Mouse (Mus musculus) mesoderm, embryonic 11.5 days (tissue): ENCODE data around the gene Apoc2.
A peak's percentile ranks its signal among the peaks of the same experiment; 100 is the strongest.

ENCODE experiments used
- DNase-seq: peaks from one replicate; pipeline ENCODE4 v3.0.0-alpha.2; 2012; ENCODE audit warnings: low read depth, low spot score

Gene Apoc2

DNA sequence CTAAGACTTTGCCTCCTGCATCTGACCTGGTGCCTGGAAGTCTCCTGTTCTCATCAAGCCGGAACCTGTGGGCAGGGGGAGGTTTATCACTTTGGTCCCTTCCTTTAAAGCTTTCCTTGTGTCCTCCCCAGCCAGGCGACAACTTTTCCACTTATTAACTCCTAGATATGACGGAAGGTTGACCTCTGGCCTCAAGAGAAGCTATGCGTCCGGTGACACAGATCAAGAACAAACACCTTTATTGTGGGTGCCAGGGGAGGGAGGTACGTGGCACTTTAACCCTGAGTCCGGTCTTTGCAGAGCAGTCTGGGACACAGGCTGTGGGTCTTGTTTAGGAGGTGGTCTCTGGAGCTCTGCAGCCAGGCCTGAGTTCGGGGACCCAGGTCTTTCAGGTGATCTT lies at the start of gene Apoc2:
Gene Apoc2 (minus strand): TSS at position 70 of the 400 bp plus-strand sequence.
- DNase-seq = no peak

GRCm38 (mm10) chr7:19726541-19726940 lies 48.8 kb upstream of the Apoc2 start:
- DNase-seq = no peak

- no peak for DNase-seq
Measured at GRCm38 (mm10) chr7:19724167-19724566, 46.4 kb upstream of the Apoc2 start.

DNA sequence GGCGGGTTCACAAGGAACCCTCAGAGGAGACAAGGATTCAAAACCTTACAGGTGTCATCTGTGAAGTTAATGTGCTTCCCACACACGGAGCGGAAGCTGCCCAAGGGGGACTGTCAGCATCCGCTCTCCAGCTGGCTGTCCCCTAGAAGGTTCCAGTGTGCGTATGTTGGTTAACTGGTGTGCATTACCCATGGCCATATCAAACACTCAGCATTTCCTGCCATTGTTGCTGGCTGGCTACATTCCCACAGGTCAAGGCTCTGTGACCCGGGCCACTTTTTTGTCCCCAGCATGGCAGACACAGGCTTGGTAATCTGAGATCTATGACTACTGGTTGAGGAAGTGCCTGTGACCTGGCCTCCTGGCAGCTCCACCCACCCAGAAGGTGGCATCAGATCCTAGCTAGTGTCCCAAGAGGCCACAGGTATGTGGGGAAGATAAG lies 45.0 kb upstream of the Apoc2 start:
- DNase-seq = no peak

DNA sequence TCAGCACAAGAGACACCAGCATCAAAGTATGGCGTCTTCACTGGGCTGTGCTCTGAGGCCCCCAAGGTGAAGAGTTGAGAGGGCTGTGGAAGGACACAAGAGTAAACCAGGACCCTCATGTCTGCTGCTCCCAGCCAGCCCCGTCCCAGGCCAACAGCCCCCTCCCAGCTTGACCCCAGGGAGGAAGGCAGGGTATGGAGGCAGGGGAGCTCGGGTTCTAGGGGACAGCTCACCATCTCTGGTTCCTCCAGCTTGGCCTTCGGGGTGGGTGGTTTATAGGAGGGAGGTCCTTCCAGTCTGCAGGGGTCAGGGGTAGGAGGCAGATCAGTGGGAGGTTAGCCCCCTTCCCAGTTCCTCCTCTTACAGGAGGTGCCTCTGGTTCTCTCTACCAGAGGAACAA lies 41.5 kb upstream of the Apoc2 start:
- no peak for DNase-seq

DNA sequence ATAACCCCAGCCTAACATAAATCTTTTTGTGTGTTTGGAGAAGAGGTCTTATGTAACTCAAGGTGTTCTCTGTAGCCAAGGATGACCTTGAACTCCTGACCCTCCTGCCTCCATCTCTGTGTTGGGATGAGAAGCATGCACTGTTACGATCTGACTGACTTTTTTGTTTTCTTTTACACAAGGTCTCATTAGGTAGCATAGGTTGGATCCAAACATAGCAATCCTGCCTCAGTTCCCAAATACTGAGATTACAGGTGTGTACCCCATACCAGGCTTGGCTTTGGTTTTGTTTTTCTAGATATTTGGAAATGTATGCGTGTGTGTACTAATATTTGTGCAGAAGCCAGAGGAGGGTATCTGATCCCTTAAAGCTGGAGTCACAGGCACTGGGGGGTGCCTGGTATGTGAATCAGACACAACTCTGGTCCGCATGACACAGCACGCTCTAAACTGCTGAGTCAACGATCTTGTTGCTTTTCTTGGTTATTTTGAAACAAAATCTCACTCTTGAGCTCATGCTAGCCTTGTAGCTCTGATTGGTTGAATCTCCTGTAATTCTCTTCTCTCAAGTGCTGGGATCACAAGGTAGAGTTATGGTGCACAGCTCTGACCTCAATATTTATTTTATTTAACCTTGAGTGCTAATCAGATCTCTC lies 40.7 kb upstream of the Apoc2 start:
- no peak for DNase-seq

- no peak for DNase-seq
Measured at GRCm38 (mm10) chr7:19717346-19717745, 39.6 kb upstream of the Apoc2 start.

DNA sequence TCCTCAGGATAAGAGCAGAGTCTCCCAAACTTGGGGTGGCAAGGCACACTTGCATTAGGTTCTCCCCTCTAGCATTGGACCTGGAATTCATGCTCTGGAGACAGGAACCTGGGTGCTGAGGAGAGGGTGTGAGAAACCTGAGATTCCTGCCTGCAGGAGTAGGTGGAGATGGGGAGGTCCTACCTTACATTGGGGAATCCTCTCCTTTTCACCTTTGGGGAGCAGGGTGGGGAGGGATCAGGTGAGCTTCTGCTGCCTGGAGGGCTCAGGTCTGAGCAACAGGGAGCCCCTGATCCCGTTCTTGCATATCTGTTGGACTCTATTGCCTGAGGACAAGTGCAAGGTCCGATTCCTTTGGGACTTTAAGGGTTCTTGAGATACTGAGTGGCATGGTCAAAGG lies 39.1 kb upstream of the Apoc2 start:
- no peak for DNase-seq

DNA sequence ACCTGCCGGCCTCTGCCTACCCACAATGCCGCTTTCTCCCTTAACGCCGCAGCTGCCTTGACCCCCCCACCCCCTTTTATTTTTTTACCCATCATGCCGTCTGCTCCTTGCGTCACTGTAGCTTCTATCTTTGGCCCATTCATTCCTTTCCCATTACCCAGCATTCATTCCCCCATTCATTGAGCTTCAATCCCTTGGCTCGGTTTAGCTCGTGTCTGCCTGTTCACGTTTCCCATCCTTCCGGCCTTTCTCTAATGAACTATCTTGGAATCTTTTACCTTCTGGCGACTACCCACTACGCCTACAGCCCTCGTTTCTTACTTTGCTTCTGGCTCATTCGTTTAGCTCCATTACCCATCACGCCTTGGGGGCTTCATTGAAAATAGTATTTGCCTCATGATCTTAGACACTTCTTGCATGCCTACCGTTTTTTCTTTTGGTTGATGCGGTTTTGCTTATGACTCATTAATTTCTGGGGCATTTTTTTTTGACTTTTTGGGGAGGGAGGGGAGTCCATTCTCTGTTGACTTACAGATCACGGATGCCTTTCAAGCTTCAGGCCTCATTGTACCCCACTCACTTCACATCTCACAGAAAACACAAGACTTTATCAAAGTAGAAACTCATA lies 38.4 kb upstream of the Apoc2 start:
- no peak for DNase-seq

DNA sequence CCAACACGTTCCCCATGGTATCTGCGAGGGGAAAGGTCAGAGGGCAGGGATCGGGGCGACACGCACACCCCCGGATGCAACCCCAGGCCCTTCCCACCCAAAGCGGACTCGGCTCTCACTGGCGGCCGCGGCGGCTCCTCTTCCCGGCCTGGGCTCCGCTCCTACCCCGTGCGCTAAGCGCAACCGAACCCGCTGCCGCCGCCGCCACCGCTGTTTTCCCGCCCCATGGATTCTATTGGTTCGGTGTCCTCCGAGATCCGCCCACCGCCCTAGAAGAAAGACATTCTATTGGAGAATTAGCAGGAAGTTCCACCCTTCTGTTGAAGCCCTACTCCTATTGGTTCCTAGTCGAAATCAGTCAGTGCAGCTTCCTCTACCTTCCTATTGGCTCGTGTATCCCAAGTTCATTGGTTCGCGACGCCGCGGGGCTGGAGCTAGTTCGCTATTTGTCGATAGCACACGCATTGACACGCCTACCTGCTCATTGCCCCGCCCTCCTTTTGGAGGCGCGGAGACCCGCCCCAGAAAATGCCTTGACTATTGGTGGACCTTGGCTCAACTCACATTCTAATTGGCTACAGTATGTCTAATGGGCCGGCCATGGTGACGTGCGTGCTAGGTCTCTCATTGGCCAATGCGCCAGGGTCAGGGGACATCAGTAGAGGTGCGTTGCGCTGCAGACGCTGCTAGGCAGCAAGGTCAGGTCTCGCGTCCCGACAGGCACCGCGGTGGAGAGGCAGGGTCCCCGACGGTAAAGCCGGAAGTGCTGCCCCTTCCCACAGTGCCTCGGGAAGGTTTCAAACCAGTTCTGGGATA lies 37.7 kb upstream of the Apoc2 start, which contains the start of gene Tomm40:
Gene Tomm40 (minus strand): TSS at position 200 of the 816 bp plus-strand sequence.
- DNase-seq = peak; percentile 100

- peak; percentile 28 for DNase-seq
Measured at GRCm38 (mm10) chr7:19714836-19715235, 37.1 kb upstream of the Apoc2 start.

DNA sequence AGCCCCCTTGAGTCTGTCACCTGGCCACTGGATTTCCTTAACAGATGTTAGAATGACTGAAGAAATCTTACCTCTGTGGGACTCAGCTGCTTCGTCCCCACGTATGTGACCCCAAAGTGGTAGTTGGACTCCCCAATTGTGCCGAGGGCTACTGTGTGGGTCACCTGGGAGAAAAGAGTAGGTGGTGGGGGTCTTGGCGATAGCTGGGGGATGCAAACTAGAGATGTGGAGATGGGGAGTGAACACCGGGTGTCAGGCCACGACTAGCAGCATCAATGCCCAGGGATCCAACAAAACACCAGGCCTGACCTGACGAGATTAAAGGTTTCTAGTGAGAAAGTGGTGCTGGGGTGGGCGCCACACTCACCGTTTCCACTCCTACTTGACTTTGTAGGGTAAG lies 35.9 kb upstream of the Apoc2 start:
- no peak for DNase-seq

DNA sequence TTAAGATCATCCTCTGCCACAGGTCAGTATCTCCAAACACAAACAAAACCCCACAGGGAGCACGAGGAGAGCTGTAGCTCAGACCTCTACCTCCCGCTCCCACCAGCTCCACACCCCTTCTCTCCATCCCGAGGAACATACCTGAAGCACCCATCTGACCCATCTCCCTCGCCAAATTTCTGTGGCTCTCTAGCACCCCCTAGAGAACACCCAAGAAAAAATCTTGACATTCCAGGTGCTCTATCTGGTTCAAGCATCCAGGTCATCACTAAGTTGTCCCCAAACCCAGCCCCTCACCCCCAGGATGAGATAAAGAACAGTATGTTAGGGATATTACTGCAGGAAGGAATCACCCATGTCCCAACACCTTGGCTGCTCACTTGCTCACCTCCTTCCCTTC lies 35.5 kb upstream of the Apoc2 start:
- peak; percentile 22 for DNase-seq

DNA sequence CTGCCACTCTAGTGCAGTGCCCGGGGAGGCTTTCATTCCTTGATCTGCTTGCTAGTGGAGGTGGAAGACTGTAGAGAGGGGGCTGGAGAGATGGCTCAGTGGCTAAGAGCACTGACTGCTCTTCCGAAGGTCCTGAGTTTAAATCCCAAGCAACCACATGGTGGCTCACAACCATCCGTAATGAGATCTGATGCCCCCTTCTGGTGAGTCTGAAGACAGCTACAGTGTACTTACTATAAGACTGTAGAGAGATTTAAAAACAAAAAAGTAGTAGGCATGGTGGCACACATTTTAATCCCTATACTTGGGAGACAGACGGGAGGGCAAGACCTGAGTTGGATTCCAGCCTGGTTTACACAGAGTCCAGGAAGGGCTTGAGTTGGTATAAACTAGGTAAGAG lies 34.7 kb upstream of the Apoc2 start:
- DNase-seq = peak; percentile 13

DNA sequence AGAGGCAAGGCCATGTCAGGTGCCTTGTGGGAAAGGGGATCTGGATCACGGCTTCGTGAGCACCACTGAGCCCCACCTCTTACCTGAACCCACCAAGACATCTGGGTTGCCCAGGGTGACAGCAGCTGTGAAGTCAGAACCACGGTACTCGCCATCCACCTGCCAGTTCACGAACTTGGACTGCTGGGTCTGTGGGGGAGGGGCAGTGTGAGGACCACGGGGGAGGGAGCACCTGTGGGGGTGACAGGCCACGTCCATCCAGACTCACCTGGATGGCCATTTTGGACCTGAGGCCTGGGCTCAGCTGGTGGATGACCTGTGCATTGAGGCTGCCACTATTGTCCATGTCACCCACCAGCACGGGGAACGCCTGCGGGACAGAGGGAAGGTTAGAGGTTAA lies 32.9 kb upstream of the Apoc2 start:
- no peak for DNase-seq

GRCm38 (mm10) chr7:19705271-19705670 lies 27.5 kb upstream of the Apoc2 start:
- no peak for DNase-seq

DNA sequence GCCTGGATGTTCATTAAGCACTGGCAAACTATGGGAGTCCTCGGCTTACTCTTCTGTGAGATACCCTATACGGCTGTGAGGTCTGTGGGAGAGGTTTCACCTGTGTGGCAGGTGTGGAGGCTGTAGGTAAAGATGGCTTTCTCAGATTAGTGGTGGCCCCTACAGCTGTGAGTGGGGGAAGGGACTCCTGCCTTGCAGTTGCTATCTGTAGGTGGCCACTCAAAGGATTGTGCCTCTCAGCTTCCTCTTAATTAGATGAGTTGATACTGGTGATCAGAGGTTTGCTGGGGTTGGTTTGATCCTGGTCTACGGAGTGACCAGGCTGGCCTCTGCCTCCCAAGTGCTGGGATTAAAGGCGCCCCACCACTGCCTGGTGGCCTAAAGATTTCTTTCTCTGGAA lies 26.7 kb upstream of the Apoc2 start:
- no peak for DNase-seq

DNA sequence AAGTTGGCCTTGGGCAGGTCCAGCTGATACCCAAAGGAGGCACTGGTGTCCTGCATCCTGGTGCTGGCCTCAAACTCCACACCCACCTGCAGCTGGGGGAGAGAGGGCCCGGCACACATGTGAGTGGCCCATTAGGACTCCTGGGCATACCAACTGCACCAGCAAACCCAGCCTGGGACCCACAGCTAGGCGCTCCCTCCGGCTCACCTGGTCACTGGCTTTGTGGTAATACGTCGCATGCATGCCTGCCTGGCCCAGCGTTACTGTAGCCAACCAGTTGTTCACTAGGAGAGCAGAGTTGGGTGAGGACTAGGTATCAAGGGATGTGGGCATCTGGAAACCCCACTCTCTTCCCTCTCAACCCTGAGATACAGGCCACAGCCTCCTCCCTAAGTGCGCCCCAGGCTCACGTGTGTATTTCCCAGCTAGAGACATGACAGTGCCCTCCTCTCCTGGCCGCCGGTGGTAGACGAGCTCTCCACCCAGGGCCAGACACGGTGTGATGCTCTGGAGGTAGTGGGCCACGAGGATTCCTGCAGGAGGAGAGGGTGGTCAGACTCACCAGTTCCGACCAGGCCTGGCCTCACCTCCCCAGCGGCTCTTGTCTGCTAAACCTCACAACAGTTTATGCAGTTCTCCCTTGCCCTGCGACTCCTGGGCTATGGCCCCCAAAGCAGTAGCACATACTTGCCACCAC lies 25.3 kb upstream of the Apoc2 start:
- DNase-seq = no peak

GRCm38 (mm10) chr7:19701069-19701761 lies 23.5 kb upstream of the Apoc2 start:
- DNase-seq = peak; percentile 58

DNA sequence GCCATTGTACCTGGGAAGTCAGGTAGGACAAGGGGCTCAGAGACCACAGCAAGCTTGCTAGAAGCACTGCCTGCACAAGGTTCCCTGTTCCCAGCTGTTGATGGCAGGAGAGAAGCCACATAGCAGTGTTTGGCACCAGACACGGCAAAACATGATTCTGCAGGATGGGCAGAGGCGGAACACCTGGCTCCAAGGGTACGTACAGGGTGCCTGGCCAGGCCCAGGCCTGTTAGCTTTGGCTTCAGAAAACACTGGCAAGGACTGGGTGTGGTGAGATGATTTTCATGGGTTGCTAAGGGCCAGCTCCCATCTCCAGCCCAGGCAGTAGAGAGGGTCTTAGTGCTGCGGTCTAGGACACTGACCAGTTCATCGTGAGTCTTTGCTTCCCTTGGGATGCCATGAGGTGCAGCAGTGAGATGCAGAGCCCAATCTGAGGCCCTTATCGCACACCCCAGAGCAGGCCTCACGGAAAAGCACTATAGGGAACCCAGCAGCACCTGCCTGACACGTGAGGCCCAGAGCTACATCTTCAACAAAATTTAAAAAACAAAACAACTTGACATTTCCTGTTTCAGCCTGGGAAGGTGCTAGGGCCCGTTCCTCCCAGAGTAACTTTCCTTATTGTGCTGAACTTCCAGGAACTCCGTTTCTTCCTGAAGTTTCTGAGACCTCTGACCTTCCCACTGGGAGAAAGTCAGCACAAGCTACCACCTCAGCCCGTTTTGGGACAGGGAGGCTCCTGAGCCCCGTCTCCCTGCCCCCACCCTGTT lies 22.7 kb upstream of the Apoc2 start:
- no peak for DNase-seq

DNA sequence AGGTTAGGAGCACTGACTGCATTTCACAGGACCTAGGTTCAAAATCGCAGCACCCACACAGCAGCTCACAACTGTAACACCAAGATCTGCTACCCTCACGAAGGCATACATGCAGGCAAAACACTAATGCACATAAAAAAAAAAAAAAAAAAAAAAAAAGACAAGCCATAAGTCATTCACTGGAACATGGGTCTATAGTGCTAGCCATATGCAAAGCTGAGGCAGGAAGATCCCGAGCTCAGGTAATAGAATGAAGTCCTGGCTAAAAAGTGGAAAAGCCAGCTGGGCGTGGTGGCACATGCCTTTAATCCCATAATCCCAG lies 22.0 kb upstream of the Apoc2 start:
- no peak for DNase-seq
